In genomic region chr9:95594291-95594690, GRCm38 (mm10) we compare ENCODE assay signal across 14 mouse cellular contexts.
"Had no signal": no experiment of that assay in that cellular context is flagged by ENCODE, and none has a peak within 500 bp of the region (broad histone marks: within the 10 kb centered on the region; RNA-seq: fewer than 3 reads in every experiment).

No protein-coding gene starts in this region.

- H3K4me1 ChIP-seq: midbrain, embryonic 13.5 days; stomach, embryonic 15.5 days had no signal

- H3K4me2 ChIP-seq: limb, embryonic 13.5 days; midbrain, embryonic 13.5 days; neural tube, embryonic 15.5 days; stomach, embryonic 15.5 days had no signal

- H3K27me3 ChIP-seq: limb, embryonic 13.5 days; midbrain, embryonic 13.5 days; stomach, embryonic 15.5 days had no signal

- H3K9me3 ChIP-seq: limb, embryonic 13.5 days; midbrain, embryonic 13.5 days; neural tube, embryonic 15.5 days; stomach, embryonic 15.5 days had no signal

- DNase-seq: lung, adult 18-20 months; lung, postnatal 36 days; right cerebral cortex, postnatal 4 days; spleen, adult 18-20 months; thymus, adult 2 months; thymus, postnatal 25 days had no signal

- H3K27ac ChIP-seq: hindbrain, postnatal 0 days; kidney, postnatal 0 days; limb, embryonic 13.5 days; liver, embryonic 14.5 days; midbrain, embryonic 13.5 days; neural tube, embryonic 15.5 days; stomach, embryonic 15.5 days had no signal

- H3K9ac ChIP-seq: limb, embryonic 13.5 days; liver, embryonic 14.5 days; midbrain, embryonic 13.5 days; neural tube, embryonic 15.5 days; stomach, embryonic 15.5 days had no signal

- H3K36me3 ChIP-seq: limb, embryonic 13.5 days; midbrain, embryonic 13.5 days; neural tube, embryonic 15.5 days; stomach, embryonic 15.5 days had no signal

- H3K4me3 ChIP-seq: limb, embryonic 13.5 days; midbrain, embryonic 13.5 days; myocyte; neural tube, embryonic 15.5 days; stomach, embryonic 15.5 days had no signal
